Mouse (Mus musculus) cerebellum, adult 8-10 months (tissue): ENCODE data around the gene Glyat.

ENCODE experiments used
- DNase-seq: peaks from one replicate; pipeline ENCODE4 v3.0.0; 2022

The Glyat gene

GRCm38 (mm10) chr19:12685231-12685630, 52.1 kb downstream of the Glyat start:
- DNase-seq, result no peak

GRCm38 (mm10) chr19:12695590-12695989, 62.5 kb downstream of the Glyat start, which contains the start of gene Keg1:
Gene Keg1, plus strand, starts transcription at chr19:12695786.
- DNase-seq, result no peak

GRCm38 (mm10) chr19:12696221-12696620, 63.1 kb downstream of the Glyat start:
- no peak for DNase-seq
